Mouse (Mus musculus): ENCODE results near the gene Cryga.
"Not testable (repeated sequence)": the region's sequence is repeated elsewhere in the genome, so short reads cannot be mapped to it uniquely, and the experiment has no call there.

The Cryga gene

DNA sequence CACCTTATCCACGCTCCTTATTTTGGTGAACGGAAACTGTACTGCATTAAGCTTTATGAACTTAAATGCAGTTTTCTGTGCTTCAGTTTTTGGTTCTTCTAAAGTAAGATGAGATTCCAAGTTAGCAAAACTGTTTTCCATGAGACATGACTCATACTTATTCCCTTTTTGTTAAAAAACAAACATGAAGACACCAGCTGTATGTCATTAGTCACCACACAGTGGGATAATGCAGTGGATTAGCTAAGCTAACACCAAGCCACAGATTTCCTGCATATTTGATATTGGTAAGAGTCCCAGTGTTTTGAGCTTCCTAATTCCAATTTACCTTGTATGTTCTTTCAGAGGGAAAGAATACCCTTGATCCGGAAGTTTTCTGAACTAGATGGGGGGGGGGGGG lies 11.6 kb downstream of the Cryga start:
- no peak for DNase-seq (ENCODE audit: low spot score in 2 of 2)

DNA sequence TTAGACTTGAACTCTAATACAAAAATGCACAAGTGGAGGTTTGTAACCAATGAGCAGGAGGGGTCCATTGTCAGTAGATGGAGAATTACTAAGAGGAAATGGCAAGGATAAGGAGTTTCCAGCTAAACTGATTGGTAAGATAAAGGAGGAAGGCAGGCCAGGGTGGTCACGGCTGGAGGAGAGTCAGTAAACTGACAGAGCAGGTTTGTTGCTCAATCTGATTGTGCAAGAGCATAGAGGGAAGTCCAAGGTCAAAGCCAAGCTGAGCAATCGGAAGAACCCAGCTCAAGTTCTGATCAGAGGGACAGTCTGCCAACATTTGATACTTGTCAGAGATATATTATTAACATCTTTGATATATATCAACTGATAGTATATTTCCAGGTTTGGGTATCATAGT lies 12.8 kb downstream of the Cryga start:
- DNase-seq (ENCODE audit: low spot score in 2 of 2), result no peak

DNA sequence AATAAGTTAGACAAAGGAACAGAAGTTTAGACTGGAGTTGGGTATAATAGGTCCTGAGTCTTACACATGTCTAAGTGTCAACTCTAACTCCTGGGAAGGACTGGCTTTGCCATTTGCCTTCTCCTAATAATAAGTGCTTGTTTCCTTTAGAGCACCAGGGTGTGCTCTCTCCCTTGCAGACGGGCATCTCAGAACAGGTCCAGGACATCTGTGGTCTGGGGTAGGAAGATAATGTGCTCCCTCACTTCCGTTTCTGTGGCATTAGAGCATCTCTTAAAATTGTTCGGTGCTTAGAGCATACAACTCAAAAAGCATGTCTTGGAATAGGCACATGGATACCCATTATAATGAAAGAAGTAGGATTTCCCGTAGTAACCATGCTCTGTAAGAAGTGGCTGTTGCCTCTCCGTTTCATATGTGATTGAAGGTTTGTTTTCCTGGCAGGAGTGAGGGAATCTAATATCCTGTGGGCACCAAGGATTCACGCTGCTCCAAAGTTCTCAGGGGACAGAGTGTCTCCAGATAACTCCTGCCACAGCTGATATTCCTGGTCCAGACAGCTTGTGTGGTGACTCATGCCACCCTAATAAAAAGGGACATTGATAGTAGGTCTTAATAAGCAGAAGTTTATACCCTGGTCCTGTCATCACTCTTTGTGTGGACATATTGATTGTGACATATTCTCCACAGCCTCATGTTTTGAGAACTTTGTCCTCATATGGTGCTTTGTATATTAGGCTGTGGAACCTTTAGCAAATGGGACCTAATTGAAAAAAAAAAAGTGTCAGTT lies 14.4 kb downstream of the Cryga start:
- no peak for DNase-seq (ENCODE audit: low spot score in 2 of 2)

DNA sequence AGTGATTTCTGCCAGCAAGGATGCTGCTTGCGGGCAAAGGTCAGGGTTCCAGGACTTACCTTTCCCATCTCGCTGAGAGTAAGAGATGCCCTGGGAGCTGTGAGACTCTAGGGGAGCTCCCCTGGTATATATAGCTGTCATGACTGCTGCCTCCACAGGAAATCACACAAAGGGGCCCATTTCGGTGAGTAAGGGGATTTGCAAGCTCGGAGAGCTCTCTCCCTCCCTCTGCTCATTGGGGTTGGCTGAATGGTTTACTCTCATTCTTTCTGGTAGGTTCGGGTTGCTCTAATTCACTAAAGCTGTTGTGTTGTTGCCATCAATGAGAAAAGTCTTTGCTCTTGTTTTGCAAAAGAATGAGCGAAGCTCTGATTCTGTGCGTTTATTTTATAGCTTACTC lies 21.0 kb downstream of the Cryga start, which contains the start of gene Crygb:
TSS of gene Crygb (minus strand) at position 101 of the 400 bp plus-strand sequence.
- no peak for DNase-seq (ENCODE audit: low spot score in 2 of 2)

DNA sequence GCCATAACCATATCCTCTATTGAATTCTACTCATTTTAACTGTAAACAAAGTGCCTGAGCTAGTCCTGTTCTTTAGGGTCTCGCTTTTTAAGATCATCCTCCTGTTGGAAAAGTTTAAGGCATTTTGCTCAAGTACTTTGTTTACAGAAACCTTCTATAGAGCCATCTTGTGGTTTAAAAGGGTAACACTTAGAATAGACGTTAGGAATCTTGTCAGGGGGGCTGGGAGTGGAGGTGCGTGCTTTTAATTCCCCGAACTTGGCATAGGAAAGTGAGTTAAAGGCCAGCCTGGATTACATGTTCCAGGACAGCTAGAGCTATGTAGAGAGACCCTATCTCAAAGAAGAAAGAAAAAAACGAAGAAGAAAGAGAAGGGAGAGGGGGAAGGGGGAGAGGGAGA lies 27.6 kb downstream of the Cryga start:
- no peak for DNase-seq (ENCODE audit: low spot score in 2 of 2)

DNA sequence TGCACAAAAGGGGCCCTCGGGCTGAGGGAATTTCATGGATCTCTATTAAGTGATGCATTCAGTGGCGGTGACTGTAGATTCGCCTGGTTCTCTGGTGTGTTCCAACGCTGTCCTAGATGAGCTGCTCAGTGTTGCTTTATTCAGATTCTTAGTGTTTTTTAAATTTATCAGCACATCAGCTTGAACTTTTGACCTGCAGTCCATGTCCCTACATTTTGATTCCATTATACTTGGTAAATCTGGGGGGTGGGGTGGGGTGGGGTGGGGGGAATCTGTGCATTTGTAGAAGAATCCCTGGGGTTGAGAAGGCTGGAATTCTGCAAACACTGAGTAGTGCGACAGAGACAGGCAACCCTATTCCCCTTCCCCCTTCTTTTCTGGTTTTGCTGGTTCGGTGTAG lies 29.6 kb downstream of the Cryga start, which contains the start of gene Crygc:
TSS of gene Crygc (minus strand) at position 101 of the 400 bp plus-strand sequence.
- DNase-seq (ENCODE audit: low spot score in 2 of 2), result no peak

DNA sequence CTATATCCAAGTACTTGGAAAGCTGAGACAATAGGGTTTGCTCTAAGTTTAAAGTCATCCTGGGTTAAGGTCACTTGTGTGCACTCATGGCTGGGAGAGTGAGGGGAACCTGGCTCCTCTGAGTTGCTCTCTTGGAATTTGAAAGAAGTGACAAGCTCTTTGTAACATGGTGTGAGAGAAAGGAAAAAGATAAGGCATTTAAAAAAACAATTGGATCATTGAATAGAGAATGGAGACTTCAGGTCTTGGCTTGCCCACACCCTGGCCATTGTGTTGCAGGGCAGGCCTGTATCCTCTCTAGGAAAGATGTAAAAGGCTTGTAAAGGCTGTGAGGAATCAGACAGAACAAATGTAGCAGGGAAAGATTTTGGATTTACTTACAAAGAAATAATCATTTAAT lies 35.3 kb downstream of the Cryga start:
- no peak for DNase-seq (ENCODE audit: low spot score in 2 of 2)

DNA sequence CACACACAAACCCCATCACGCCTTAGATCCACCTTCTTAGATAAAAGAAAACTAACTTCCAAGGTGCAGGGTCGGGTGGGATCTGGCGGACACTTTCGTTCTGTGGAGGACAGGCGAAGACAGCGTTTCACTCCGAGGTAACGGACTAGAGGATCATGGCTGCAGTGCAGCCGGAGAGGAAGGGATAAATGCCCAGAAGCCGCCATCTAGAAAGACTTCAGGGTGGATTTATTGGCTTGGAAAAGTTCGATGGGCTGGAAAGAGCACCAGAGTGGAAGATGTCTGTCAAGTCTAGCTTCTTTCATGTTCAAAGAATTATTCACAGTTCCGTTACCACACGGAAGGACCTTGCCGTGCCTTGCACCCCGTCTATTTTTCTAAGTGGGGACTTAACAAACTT lies 39.0 kb downstream of the Cryga start:
- no peak for DNase-seq (ENCODE audit: low spot score in 2 of 2)

DNA sequence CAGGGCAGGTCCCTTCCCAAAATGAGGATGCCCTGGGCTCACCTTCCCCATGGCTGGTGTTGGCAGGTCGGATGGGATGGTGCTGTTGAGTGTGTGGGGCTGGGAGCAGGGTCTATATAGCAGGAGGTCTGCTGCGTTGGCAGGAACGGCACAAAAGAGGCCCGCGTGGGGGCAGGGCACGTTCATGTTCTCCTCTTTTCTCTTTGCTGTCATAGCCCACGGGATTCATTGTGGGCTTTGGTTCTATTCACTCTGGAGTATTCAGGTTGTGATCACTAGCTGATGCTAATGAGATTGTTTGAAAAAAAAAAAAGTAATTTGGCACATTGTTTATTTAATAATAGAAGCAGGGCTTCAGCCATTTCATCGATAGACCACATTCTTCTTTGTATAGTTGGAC lies 39.8 kb downstream of the Cryga start, which contains the start of gene Crygd:
TSS of gene Crygd (minus strand) at position 101 of the 400 bp plus-strand sequence.
- no peak for DNase-seq (ENCODE audit: low spot score in 2 of 2)

DNA sequence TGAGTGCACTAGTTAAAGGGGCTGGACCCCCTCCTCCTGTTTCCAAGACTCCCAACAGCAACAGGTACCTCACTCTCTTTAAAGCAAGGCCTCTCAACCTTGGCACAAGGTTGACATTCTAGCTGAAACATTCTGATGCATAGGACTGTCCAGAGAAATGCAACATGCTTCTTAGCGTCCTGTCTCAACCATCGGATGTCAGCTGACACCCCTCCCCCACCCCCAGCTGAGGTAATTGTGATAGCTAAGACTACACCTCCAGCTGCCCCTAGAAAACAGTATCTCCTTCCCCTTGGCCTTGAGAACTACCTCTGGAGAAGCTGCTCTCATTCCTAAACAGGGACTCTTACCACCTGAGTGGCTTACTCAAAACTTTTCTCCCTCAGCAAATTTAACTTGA lies 51.0 kb downstream of the Cryga start:
- no peak for DNase-seq (ENCODE audit: low spot score in 2 of 2)

DNA sequence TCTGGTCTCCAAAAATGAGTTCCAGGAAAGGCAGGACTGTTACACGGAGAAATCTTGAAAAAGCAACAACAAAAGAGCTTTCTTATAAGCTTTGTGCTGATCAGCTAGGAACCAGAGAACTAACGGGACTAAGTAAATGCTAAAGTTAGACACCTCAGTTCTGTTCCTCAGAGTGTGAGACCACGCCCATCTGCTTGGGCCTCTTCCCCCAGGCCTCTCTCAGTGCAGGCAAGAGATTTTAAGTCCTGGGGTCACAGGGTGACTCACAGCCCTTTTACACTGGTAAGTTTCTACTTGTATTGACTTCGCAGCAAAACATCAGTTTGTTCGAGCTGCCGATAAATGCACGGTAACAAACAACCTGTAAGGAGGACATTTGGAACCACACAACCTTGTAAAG lies 51.5 kb downstream of the Cryga start:
- DNase-seq (ENCODE audit: low spot score in 2 of 2), result no peak

DNA sequence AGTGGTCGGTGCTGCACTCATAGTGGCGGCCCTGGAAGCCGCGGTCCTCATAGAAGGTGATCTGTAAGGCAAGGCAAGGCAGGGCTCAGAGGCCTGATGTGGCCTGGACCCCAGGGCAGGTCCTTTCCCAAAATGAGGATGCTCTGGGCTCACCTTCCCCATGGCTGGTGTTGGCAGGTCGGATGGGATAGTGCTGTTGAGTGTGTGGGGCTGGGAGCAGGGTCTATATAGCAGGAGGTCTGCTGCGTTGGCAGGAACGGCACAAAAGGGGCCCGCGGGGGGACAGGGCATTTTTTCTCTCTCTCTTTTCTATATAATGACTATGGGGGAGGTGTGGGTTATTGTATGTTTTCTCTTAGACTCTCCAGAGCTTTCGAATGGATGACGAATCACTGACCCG lies 52.2 kb downstream of the Cryga start, which contains the start of gene Cryge:
TSS of gene Cryge (minus strand) at position 198 of the 400 bp plus-strand sequence.
- DNase-seq (ENCODE audit: low spot score in 2 of 2), result not testable (repeated sequence)

Measured in cerebellum, postnatal 4 days (tissue).